Comparison of ENCODE assay signal across 8 mouse cellular contexts in genomic region chr4:89137542-89138360, GRCm38 (mm10). TPM values are rescaled to one million over a fixed set of nuclear protein-coding genes. Genes with fewer than 3 reads are reported as not detected.
A peak's percentile ranks its signal among the peaks of the same experiment; 100 is the strongest.
DNase-seq lines count a peak whose midpoint lies in the region; ATAC-seq and TF ChIP-seq lines count a peak whose summit lies in the region.

No protein-coding gene starts in this region.

- ATAC-seq in neutrophil, adult 5-6 weeks (ENCODE audit: extremely low read depth, insufficient number of reproducible peaks, low FRiP score, poor library complexity, severe bottlenecking), result peak; percentile 74

- H3K9me3 ChIP-seq in ES-Bruce4 (replicated peaks; ENCODE audit: control insufficient read depth, insufficient read depth, low read length, poor library complexity, severe bottlenecking), result no peaks in the 10 kb centered on the region
- H3K9me3 ChIP-seq in heart, embryonic 10.5 days, result no peaks in the 10 kb centered on the region

- no peak for TF ChIP-seq EP300 in ES-Bruce4 (IDR thresholded peaks at IDR 0.05; ENCODE audit: insufficient read depth, low read depth, low read length)

- H3K27ac ChIP-seq in ES-Bruce4 (ENCODE audit: insufficient read depth, low read length), result no peak overlapping the region
- H3K27ac ChIP-seq in heart, embryonic 10.5 days, result peak overlapping the region; percentile 93

- DNase-seq in A20 (ENCODE audit: low read depth, low spot score), result peak; percentile 92
- DNase-seq in embryo, embryonic 11 days, result peak; percentile 76
- DNase-seq in heart, embryonic 10.5 days (ENCODE audit: low spot score), result no peak
- DNase-seq in kidney, adult 8-10 months, result peak; percentile 27 to 39
- peak; percentile 40 for DNase-seq in lung, adult 2 months
- no peak for DNase-seq in cerebellum, adult 11 months

- H3K36me3 ChIP-seq in ES-Bruce4 (ENCODE audit: control insufficient read depth, insufficient read depth, low read length, poor library complexity, severe bottlenecking), result peaks cover 5% of the 10 kb centered on the region
- no peaks in the 10 kb centered on the region for H3K36me3 ChIP-seq in heart, embryonic 10.5 days

- WGBS in heart, embryonic 10.5 days, result under 1% methylated on average over 36 of the region's 36 CpGs
- 2% methylated on average over 36 of the region's 36 CpGs for WGBS in lung, adult 2 months

- no peaks in the 10 kb centered on the region for H3K4me1 ChIP-seq in ES-Bruce4 (ENCODE audit: control insufficient read depth, insufficient read depth, low read length)
- peaks cover 32% of the 10 kb centered on the region for H3K4me1 ChIP-seq in heart, embryonic 10.5 days
- H3K4me1 ChIP-seq in lung, adult 2 months (ENCODE audit: control insufficient read depth, insufficient read depth, low read length), result peaks cover 5% of the 10 kb centered on the region; the same call in 1 of the 2 replicates

- no peak for TF ChIP-seq CTCF in ES-Bruce4 (IDR thresholded peaks at IDR 0.05; ENCODE audit: low read depth, low read length)
- no peak for TF ChIP-seq CTCF in lung, adult 2 months (IDR thresholded peaks at IDR 0.05; ENCODE audit: insufficient read depth, low read length)

- peak overlapping the region; percentile 79 for H3K9ac ChIP-seq in ES-Bruce4 (ENCODE audit: low read depth, poor library complexity, severe bottlenecking)

- H3K4me3 ChIP-seq in ES-Bruce4 (ENCODE audit: low read depth, low read length), result peak overlapping the region; percentile 92
- H3K4me3 ChIP-seq in heart, embryonic 10.5 days, result peak overlapping the region; percentile 89
- H3K4me3 ChIP-seq in lung, adult 2 months (replicated peaks; ENCODE audit: extremely low read depth, low read depth, low read length), result peak overlapping the region; percentile 87

- no peaks in the 10 kb centered on the region for H3K27me3 ChIP-seq in ES-Bruce4 (ENCODE audit: control insufficient read depth, insufficient read depth, low read length, poor library complexity, severe bottlenecking)
- no peaks in the 10 kb centered on the region for H3K27me3 ChIP-seq in heart, embryonic 10.5 days (ENCODE audit: insufficient read depth, poor library complexity, severe bottlenecking)

- no peak for TF ChIP-seq POLR2A in ES-Bruce4 (IDR thresholded peaks at IDR 0.05; ENCODE audit: insufficient read depth, low read length)
- no peak for TF ChIP-seq POLR2A in lung, adult 2 months (IDR thresholded peaks at IDR 0.05; ENCODE audit: borderline replicate concordance, extremely low read depth, low read depth, low read length)

RNA-seq across cellular contexts. Expression of gene Mtap, which starts 0.8 kb away (rescaled TPM):
- polyA plus RNA-seq in ES-Bruce4 (2011; ENCODE audit: insufficient read depth, insufficient read length, low read depth, missing spikeins), result 66.0 and 70.6 TPM in 2 replicates
- 80.2 and 95.0 TPM in 2 replicates for polyA plus RNA-seq in heart, embryonic 10.5 days (2016; fragmentation: Nextera tagmentation; extraction: Ambion mirVana)
- 3.1 and 4.2 TPM in 2 replicates for polyA plus RNA-seq in lung, adult 2 months (2012; rRNA removed)
- 17.1 and 19.4 TPM in 2 replicates for total RNA-seq in neutrophil, adult 5-6 weeks (2017)

Comparison
In these comparisons a context has a peak if more than half of its experiments do, and no peak if none do; other contexts are left out.
1. DNase-seq: peak in A20 (single experiment), embryo, embryonic 11 days (single experiment), kidney, adult 8-10 months (2 of 2) and lung, adult 2 months (single experiment); none in heart, embryonic 10.5 days (single experiment) and cerebellum, adult 11 months (single experiment).
2. RNA of gene Mtap, which starts 0.8 kb away (polyA plus RNA-seq): 80.2 to 95.0 TPM in heart, embryonic 10.5 days and 66.0 to 70.6 TPM in ES-Bruce4; 3.1 to 4.2 TPM in lung, adult 2 months; every median in the first group is over 10 times any median in the second.
3. Peak in every context shown above with its lines, with median percentiles within 50 percentile points of each other: H3K4me3 ChIP-seq.